Mouse (Mus musculus) liver, embryonic 14.5 days (tissue): ENCODE data around the gene Plb1. TPM values are rescaled to one million over a fixed set of nuclear protein-coding genes. Genes with fewer than 3 reads are reported as not detected.

Experiments used
- ATAC-seq: fragments of 200-750 bp; cut with Nextera tagmentation; 2 replicates; pipeline ENCODE4 v1.8.0; 2017; ENCODE audit warnings: moderate number of reproducible peaks, mild to moderate bottlenecking, moderate library complexity; ENCODE audit not compliant: insufficient read depth
- DNase-seq, 3 experiments: peaks; one replicate each; pipeline ENCODE4 v3.0.0-alpha.2; 2012 to 2013; ENCODE audit warnings: low read depth in 3 of 3, low spot score in 3 of 3
- H3K27ac ChIP-seq: fragments of 300-500 bp; sonication (generic); 2 replicates; pipeline ENCODE4 v1.5.1; 2014; ENCODE audit warnings: moderate library complexity, mild to moderate bottlenecking, control low read depth, inconsistent platforms
- H3K27me3 ChIP-seq: fragments of 300-500 bp; sonication (generic); 2 replicates; pipeline ENCODE4 v1.6.1; 2014; ENCODE audit warnings: mild to moderate bottlenecking, low read length, moderate library complexity; ENCODE audit not compliant: control insufficient read depth, insufficient read depth
- H3K36me3 ChIP-seq: fragments of 300-500 bp; sonication (generic); replicated peaks from 2 replicates; pipeline ENCODE4 v1.6.1; 2014; ENCODE audit warnings: low read depth; ENCODE audit not compliant: control insufficient read depth, insufficient read depth
- H3K4me1 ChIP-seq, 2 experiments: fragments of 200-500 bp in 1 of 2; fragments of 300-500 bp in 1 of 2; sonication (generic) in 1 of 2; replicated peaks; 2 replicates each; pipeline ENCODE4 v1.6.1; 2012 to 2014; ENCODE audit warnings: antibody characterized with exemption in 1 of 2, inconsistent platforms in 1 of 2, low read length in 1 of 2; ENCODE audit not compliant: control insufficient read depth in 2 of 2, insufficient read depth in 2 of 2
- H3K4me2 ChIP-seq: fragments of 300-500 bp; sonication (generic); 2 replicates; pipeline ENCODE4 v1.6.1; 2014; ENCODE audit warnings: low read depth, mild to moderate bottlenecking, control low read depth, moderate library complexity
- H3K4me3 ChIP-seq, 2 experiments: fragments of 200-500 bp in 1 of 2; fragments of 300-500 bp in 1 of 2; sonication (generic) in 1 of 2; 2 replicates each; pipeline ENCODE4 v1.5.1; 2012 to 2014; ENCODE audit warnings: low read depth in 2 of 2, low read length in 2 of 2, mild to moderate bottlenecking in 2 of 2, control low read depth in 1 of 2, inconsistent platforms in 1 of 2, moderate library complexity in 1 of 2; ENCODE audit not compliant: insufficient read depth in 1 of 2
- H3K9ac ChIP-seq: fragments of 300-500 bp; sonication (generic); replicated peaks from 2 replicates; pipeline ENCODE4 v1.6.1; 2014; ENCODE audit warnings: mild to moderate bottlenecking, control low read depth, moderate library complexity
- H3K9me3 ChIP-seq: fragments of 300-500 bp; sonication (generic); 2 replicates; pipeline ENCODE4 v1.6.1; 2016; ENCODE audit warnings: low read length, mixed read lengths; ENCODE audit not compliant: control insufficient read depth
- CTCF ChIP-seq: IDR thresholded peaks from 2 replicates; pipeline ENCODE4 v1.5.1; 2016; ENCODE audit warnings: antibody characterized with exemption, low read depth, control low read depth
- EP300 ChIP-seq: IDR thresholded peaks from 2 replicates; pipeline ENCODE4 v1.6.1; 2016; ENCODE audit warnings: antibody characterized with exemption, low read depth
- WGBS: fragments of 180-500 bp; shearing (Covaris S2); extraction: QIAGEN DNeasy Blood & Tissue Kit; methylation state at CpG from one replicate; pipeline ENCODE4 v1.1.7; 2014; ENCODE audit not compliant: insufficient replicate concordance; 5-methylcytosine and 5-hydroxymethylcytosine counted together
- polyA plus RNA-seq, 2 experiments: library from polyadenylated mRNA; depleted of rRNA in 1 of 2; stranded (reverse) in 1 of 2; unstranded in 1 of 2; fragments of >200 nt; fragmentation: Nextera tagmentation in 1 of 2; extraction: Ambion mirVana in 1 of 2; gene quantifications; 2 replicates each; pipeline versions ENCODE4 v1.2.1 to v1.2.3; 2012 to 2014

Gene Plb1
- polyA plus RNA-seq, 2 experiments: 0.02 TPM; not detected in 1

GRCm38 (mm10) chr5:32272502-32272901 is 40.0 kb downstream of the Plb1 start:
- no peak for ATAC-seq
- H3K4me1 ChIP-seq: no peaks in the 10 kb centered on the region
- no peak for DNase-seq
- no peak overlapping the region for H3K4me3 ChIP-seq
- 37% methylated on average over 7 of the region's 7 CpGs for WGBS
- TF ChIP-seq EP300: no peak
- no peaks in the 10 kb centered on the region for H3K36me3 ChIP-seq
- no peaks in the 10 kb centered on the region for H3K27me3 ChIP-seq
- H3K9me3 ChIP-seq: no peaks in the 10 kb centered on the region
- no peak overlapping the region for H3K27ac ChIP-seq
- no peak overlapping the region for H3K9ac ChIP-seq
- no peak overlapping the region for H3K4me2 ChIP-seq

- H3K27ac ChIP-seq: no peak overlapping the region
- H3K4me1 ChIP-seq: peaks cover 0 to 4% of the 10 kb centered on the region in 2 experiments; a peak in 1 of 4 replicates
- no peak overlapping the region for H3K4me3 ChIP-seq
- H3K4me2 ChIP-seq: no peak overlapping the region
- no peaks in the 10 kb centered on the region for H3K27me3 ChIP-seq
- H3K36me3 ChIP-seq: no peaks in the 10 kb centered on the region
- 61% methylated on average over 5 of the region's 5 CpGs for WGBS
- no peak overlapping the region for H3K9ac ChIP-seq
- no peak for DNase-seq
- TF ChIP-seq EP300: no peak
- no peaks in the 10 kb centered on the region for H3K9me3 ChIP-seq
- ATAC-seq: no peak
Measured at GRCm38 (mm10) chr5:32278000-32278694, 45.6 kb downstream of the Plb1 start.

- no peak for ATAC-seq
- 61% methylated on average over 3 of the region's 3 CpGs for WGBS
- H3K36me3 ChIP-seq: no peaks in the 10 kb centered on the region
- no peak overlapping the region for H3K4me2 ChIP-seq
- TF ChIP-seq EP300: no peak
- TF ChIP-seq CTCF: no peak
- H3K9ac ChIP-seq: no peak overlapping the region
- no peak for DNase-seq
- no peaks in the 10 kb centered on the region for H3K9me3 ChIP-seq
- H3K4me1 ChIP-seq: peaks cover 0 to 4% of the 10 kb centered on the region in 2 experiments; a peak in 1 of 4 replicates
- H3K4me3 ChIP-seq: no peak overlapping the region
- no peak overlapping the region for H3K27ac ChIP-seq
- no peaks in the 10 kb centered on the region for H3K27me3 ChIP-seq
Measured at GRCm38 (mm10) chr5:32280066-32280465, 47.6 kb downstream of the Plb1 start.

- H3K4me3 ChIP-seq: no peak overlapping the region
- no peak for DNase-seq
- H3K27me3 ChIP-seq: no peaks in the 10 kb centered on the region
- H3K36me3 ChIP-seq: no peaks in the 10 kb centered on the region
- no peak overlapping the region for H3K9ac ChIP-seq
- 44% methylated on average over 4 of the region's 4 CpGs for WGBS
- H3K4me2 ChIP-seq: no peak overlapping the region
- H3K27ac ChIP-seq: no peak overlapping the region
- H3K9me3 ChIP-seq: no peaks in the 10 kb centered on the region
- TF ChIP-seq CTCF (no peak), EP300 (no peak)
- H3K4me1 ChIP-seq: peaks cover 0 to 4% of the 10 kb centered on the region in 2 experiments; a peak in 1 of 4 replicates
- ATAC-seq: no peak
Measured at GRCm38 (mm10) chr5:32282345-32282744, 49.8 kb downstream of the Plb1 start.

GRCm38 (mm10) chr5:32283457-32283856 is 50.9 kb downstream of the Plb1 start:
- 50% methylated on average over 2 of the region's 2 CpGs for WGBS

More at GRCm38 (mm10) chr5:32283457-32283856, 50.9 kb downstream of the Plb1 start:
- DNase-seq: no peak
- peaks cover 0 to 4% of the 10 kb centered on the region in 2 experiments; a peak in 1 of 4 replicates for H3K4me1 ChIP-seq
- H3K9me3 ChIP-seq: no peaks in the 10 kb centered on the region
- no peaks in the 10 kb centered on the region for H3K27me3 ChIP-seq
- H3K27ac ChIP-seq: no peak overlapping the region
- no peak overlapping the region for H3K4me2 ChIP-seq
- ATAC-seq: no peak
- H3K4me3 ChIP-seq: no peak overlapping the region
- H3K36me3 ChIP-seq: no peaks in the 10 kb centered on the region
- H3K9ac ChIP-seq: no peak overlapping the region
- TF ChIP-seq EP300 (no peak), CTCF (no peak)
